Mouse (Mus musculus) MEL (cell line): ENCODE data around the gene Kif7. TPM values are rescaled to one million over a fixed set of nuclear protein-coding genes. Genes with fewer than 3 reads are reported as not detected.

ENCODE experiments used
- DNase-seq: peaks from one replicate; pipeline ENCODE4 v3.0.0; 2011; ENCODE audit warnings: low read depth, low spot score
- H3K27ac ChIP-seq: 2 replicates; pipeline ENCODE4 v1.5.1; 2012; ENCODE audit warnings: low read depth, mild to moderate bottlenecking, control low read depth, low read length, moderate library complexity; ENCODE audit not compliant: control insufficient read depth
- H3K27me3 ChIP-seq, 2 experiments: fragments of 150-350 bp in 1 of 2; sonication (generic) in 1 of 2; 2 replicates each; pipeline ENCODE4 v1.6.1; 2012; ENCODE audit warnings: low read length in 2 of 2, mild to moderate bottlenecking in 2 of 2, improper control_type of control experiment in 1 of 2, moderate library complexity in 1 of 2; ENCODE audit not compliant: insufficient read depth in 2 of 2, control insufficient read depth in 1 of 2
- H3K36me3 ChIP-seq, 2 experiments: 2 replicates each; pipeline ENCODE4 v1.6.1; 2012 to 2014; ENCODE audit warnings: low read length in 2 of 2, improper control_type of control experiment in 1 of 2, inconsistent platforms in 1 of 2, mild to moderate bottlenecking in 1 of 2; ENCODE audit not compliant: insufficient read depth in 2 of 2, control insufficient read depth in 1 of 2
- H3K4me1 ChIP-seq, 2 experiments: fragments of 150-350 bp in 1 of 2; sonication (generic) in 1 of 2; 2 replicates each; pipeline ENCODE4 v1.6.1; 2012; ENCODE audit warnings: low read length in 2 of 2, improper control_type of control experiment in 1 of 2, mild to moderate bottlenecking in 1 of 2; ENCODE audit not compliant: insufficient read depth in 2 of 2, control insufficient read depth in 1 of 2
- H3K4me3 ChIP-seq, 2 experiments: fragments of 150-350 bp in 1 of 2; sonication (generic) in 1 of 2; 2 replicates each; pipeline ENCODE4 v1.5.1; 2012; ENCODE audit warnings: low read depth in 2 of 2, low read length in 2 of 2, mild to moderate bottlenecking in 2 of 2, moderate library complexity in 2 of 2, control low read depth in 1 of 2, improper control_type of control experiment in 1 of 2; ENCODE audit not compliant: control insufficient read depth in 1 of 2, insufficient read depth in 1 of 2
- H3K79me2 ChIP-seq: 2 replicates; pipeline ENCODE4 v1.6.1; 2012; ENCODE audit warnings: mild to moderate bottlenecking, low read length, moderate library complexity; ENCODE audit not compliant: control insufficient read depth, poor library complexity, insufficient read depth
- H3K9ac ChIP-seq: 2 replicates; pipeline ENCODE4 v1.6.1; 2012; ENCODE audit warnings: low read depth, mild to moderate bottlenecking, control low read depth, low read length, moderate library complexity; ENCODE audit not compliant: control insufficient read depth, poor library complexity, severe bottlenecking
- H3K9me3 ChIP-seq: fragments of 150-350 bp; sonication (generic); replicated peaks from 2 replicates; pipeline ENCODE4 v1.6.1; 2012; ENCODE audit warnings: mild to moderate bottlenecking, low read length, improper control_type of control experiment, moderate library complexity; ENCODE audit not compliant: insufficient read depth
- EP300 ChIP-seq, 2 experiments: IDR thresholded peaks; 2 replicates each; pipeline ENCODE4 v1.6.1; 2011; ENCODE audit warnings: improper control_type of control experiment in 2 of 2, low read length in 2 of 2, low read depth in 1 of 2, mild to moderate bottlenecking in 1 of 2
- ETS1 ChIP-seq: IDR thresholded peaks from 2 replicates; pipeline ENCODE4 v1.6.1; 2012; ENCODE audit warnings: low read depth, mild to moderate bottlenecking, inconsistent platforms, low read length, improper control_type of control experiment, moderate library complexity
- GATA1 ChIP-seq: IDR thresholded peaks from 2 replicates; pipeline ENCODE4 v1.6.1; 2011; ENCODE audit warnings: low read depth, low read length, improper control_type of control experiment
- POLR2A ChIP-seq, 2 experiments: IDR thresholded peaks; 2 replicates each; pipeline ENCODE4 v1.6.1; 2011 to 2012; ENCODE audit warnings: low read length in 2 of 2, mild to moderate bottlenecking in 2 of 2, control low read depth in 1 of 2, improper control_type of control experiment in 1 of 2, low read depth in 1 of 2, moderate library complexity in 1 of 2; ENCODE audit not compliant: control insufficient read depth in 1 of 2, insufficient read depth in 1 of 2, poor library complexity in 1 of 2
- TAL1 ChIP-seq: IDR thresholded peaks from 2 replicates; pipeline ENCODE4 v1.6.1; 2012; ENCODE audit warnings: mild to moderate bottlenecking, inconsistent platforms, low read length, moderate library complexity, mixed read lengths
- USF1 ChIP-seq: IDR thresholded peaks from 2 replicates; pipeline ENCODE4 v1.6.1; 2014; ENCODE audit warnings: low read depth, mild to moderate bottlenecking, inconsistent platforms, low read length, improper control_type of control experiment, moderate library complexity
- polyA plus RNA-seq, 2 experiments: library from polyadenylated mRNA; stranded (reverse) in 1 of 2; unstranded in 1 of 2; fragments of >175 nt in 1 of 2; fragments of >200 nt in 1 of 2; gene quantifications; 2 replicates each; pipeline versions ENCODE4 v1.2.1 to v1.2.4; 2012; ENCODE audit warnings: low replicate concordance in 2 of 2, low read depth in 1 of 2; ENCODE audit not compliant: insufficient read length in 2 of 2, insufficient read depth in 1 of 2, missing spikeins in 1 of 2
- total RNA-seq: library from RNA; depleted of rRNA; stranded (reverse); fragments of 300-350 nt; gene quantifications from 2 replicates; pipeline ENCODE4 v1.2.3, GENCODE M21; 2012

The Kif7 gene
- total and polyA plus RNA-seq, 3 experiments: 13.1 to 15.6 TPM; not detected in 1

DNA sequence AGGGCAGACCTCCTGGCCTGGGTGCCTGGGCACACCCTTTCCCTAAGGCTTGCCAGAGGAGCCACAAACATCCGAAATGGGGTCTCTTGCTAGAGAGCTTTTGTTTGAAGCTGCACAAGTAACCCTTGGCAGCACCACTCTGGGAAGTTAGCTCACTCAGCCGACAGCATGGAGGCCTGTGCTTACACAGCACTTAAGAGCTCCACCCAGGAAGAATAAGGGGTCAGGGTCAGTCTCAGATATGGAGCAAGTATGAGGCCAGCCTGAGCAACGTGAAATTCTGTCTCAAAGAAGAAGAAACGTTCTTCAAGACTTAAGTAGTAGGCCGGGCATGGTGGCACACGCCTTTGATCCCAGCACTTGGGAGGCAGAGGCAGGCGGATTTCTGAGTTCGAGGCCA is 46.6 kb upstream of the Kif7 start:
- Histone ChIP-seq H3K36me3 (peaks cover 0 to 24% of the 10 kb centered on the region in 2 experiments; a peak in 2 of 4 replicates), H3K27me3 (no peaks in the 10 kb centered on the region), H3K4me3 (no peak overlapping the region), H3K4me1 (peaks cover 11 to 23% of the 10 kb centered on the region in 2 experiments)
- TF ChIP-seq POLR2A (IDR thresholded peaks at IDR 0.05; ENCODE audit: control insufficient read depth in 1 of 2, insufficient read depth in 1 of 2, low read depth in 1 of 2, low read length in 2 of 2, poor library complexity in 1 of 2): no peak
- TF ChIP-seq, all 39 proteins: peak for 0
- Histone ChIP-seq H3K79me2 (no peaks in the 10 kb centered on the region), H3K27ac (peak overlapping the region; percentile 68), H3K9ac (no peak overlapping the region), H3K9me3 (no peaks in the 10 kb centered on the region)
- no peak for DNase-seq

DNA sequence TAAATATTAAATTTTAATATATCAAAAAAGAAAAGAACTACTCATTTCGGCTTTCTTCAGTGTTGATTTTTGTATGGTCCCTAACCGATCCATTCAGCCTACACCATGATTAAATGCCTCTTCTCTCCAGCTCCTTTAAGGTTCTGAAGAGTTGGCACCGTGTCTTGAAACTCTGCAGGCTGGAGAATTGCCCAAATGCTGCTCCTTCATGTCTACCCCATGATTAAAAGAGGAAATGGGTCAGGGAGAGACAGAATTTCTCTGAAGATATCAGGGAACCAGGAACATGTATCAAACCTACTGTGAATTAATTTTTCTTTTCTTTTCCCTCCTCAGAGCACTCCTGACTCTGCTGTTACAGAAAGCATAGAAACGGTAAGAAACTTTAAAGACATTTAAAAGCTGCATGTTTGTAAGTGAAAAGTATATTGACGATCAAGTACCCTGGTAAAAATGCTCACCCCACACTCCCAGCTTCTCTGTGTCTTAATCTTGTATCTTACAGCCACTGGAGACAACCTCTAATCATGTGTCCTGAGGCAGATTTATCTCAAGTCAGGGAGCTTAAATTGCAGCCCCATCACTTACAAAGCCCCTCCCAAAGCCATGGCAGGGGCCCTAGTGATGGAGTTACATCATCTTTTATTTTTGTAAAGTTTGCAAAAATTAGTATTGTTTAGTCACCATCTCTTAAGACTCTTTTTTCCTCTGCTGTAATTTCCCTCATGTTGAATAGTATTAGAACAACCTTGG is 45.8 kb upstream of the Kif7 start:
- Histone ChIP-seq H3K27ac (peak overlapping the region; percentile 68), H3K27me3 (no peaks in the 10 kb centered on the region), H3K36me3 (peaks cover 0 to 24% of the 10 kb centered on the region in 2 experiments; a peak in 2 of 4 replicates), H3K79me2 (no peaks in the 10 kb centered on the region), H3K4me3 (no peak overlapping the region), H3K9ac (peak overlapping the region; percentile 28), H3K9me3 (no peaks in the 10 kb centered on the region), H3K4me1 (peaks cover 11 to 23% of the 10 kb centered on the region in 2 experiments)
- TF ChIP-seq ETS1: peak; percentile 58
- 0 out of 2 replicates have a peak, but pooled peaks have one; percentile 13 for TF ChIP-seq GATA1
- 0 out of 2 replicates have a peak, but pooled peaks have one; percentile 6 for TF ChIP-seq USF1
- peak in 1 of 2 experiments; percentile 61; a peak in 3 of 4 replicates for TF ChIP-seq EP300 (IDR thresholded peaks at IDR 0.05; ENCODE audit: low read depth in 1 of 2, low read length in 2 of 2)
- no peak for TF ChIP-seq POLR2A (IDR thresholded peaks at IDR 0.05; ENCODE audit: control insufficient read depth in 1 of 2, insufficient read depth in 1 of 2, low read depth in 1 of 2, low read length in 2 of 2, poor library complexity in 1 of 2)
- peak; percentile 81 for DNase-seq

DNA sequence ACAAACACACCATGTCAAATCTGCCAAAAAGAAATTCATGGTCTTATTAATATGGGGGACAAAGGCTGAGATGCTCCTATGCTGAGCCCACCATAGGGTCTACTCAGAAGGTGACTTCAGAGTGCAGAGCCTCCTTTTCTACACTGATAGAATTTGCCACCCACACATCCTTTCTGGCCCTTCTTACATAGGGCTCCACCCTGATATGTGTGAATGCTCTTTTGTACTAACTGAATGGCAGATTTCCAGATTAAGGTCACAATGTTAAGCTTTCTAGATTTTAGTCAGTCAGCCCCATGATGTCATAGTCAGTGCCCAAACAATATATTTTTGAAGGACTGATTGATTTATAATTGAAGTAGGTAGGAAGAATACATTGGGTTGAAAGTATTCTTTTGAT is 44.2 kb upstream of the Kif7 start:
- Histone ChIP-seq H3K36me3 (peaks cover 0 to 24% of the 10 kb centered on the region in 2 experiments; a peak in 2 of 4 replicates), H3K4me3 (no peak overlapping the region), H3K79me2 (no peaks in the 10 kb centered on the region), H3K9ac (no peak overlapping the region), H3K27ac (0 out of 2 replicates have a peak overlapping the region, but pooled peaks have one; percentile 1), H3K4me1 (peaks cover 11 to 20% of the 10 kb centered on the region in 2 experiments), H3K9me3 (no peaks in the 10 kb centered on the region), H3K27me3 (no peaks in the 10 kb centered on the region)
- TF ChIP-seq GATA1 (0 out of 2 replicates have a peak, but pooled peaks have one; percentile 23), TAL1 (no peak), EP300 (IDR thresholded peaks at IDR 0.05; ENCODE audit: low read depth in 1 of 2, low read length in 2 of 2) (peak; percentile 43 to 51; a peak in 2 of 4 replicates)
- peak; percentile 43 for DNase-seq
